Mouse (Mus musculus): ENCODE measurements around the gene Fblim1. TPM values are rescaled to one million over a fixed set of nuclear protein-coding genes. Genes with fewer than 3 reads are reported as not detected.

Gene Fblim1
- total and polyA plus RNA-seq, 3 experiments = 0.07 to 1.2 (median 0.17) TPM

DNA sequence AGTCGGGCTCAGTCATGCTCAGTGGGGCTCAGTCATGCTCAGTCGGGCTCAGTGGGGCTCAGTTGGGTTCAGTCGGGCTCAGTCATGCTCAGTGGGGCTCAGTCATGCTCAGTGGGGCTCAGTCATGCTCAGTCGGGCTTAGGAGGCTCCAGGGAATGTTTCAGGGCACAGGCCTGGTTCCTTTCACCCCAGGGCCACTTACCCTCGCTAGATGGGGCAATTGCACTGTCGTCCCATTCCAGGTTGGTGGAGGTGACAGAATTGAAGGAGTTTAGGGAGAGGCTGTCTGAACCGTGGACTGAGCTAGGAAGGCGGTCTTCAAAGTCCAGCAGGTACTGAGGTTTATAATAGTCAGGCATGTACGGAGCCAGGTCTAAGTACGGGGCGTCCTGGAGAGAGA, 33.6 kb upstream of the Fblim1 start:
- no peak for DNase-seq (ENCODE audit: extremely low read depth)
- no peak overlapping the region for H3K9ac ChIP-seq (ENCODE audit: insufficient read depth, low read depth)
- TF ChIP-seq ETS1 (conservative IDR thresholded peaks at IDR 0.05; ENCODE audit: low read depth, low read length) (no peak), NRF1 (IDR thresholded peaks at IDR 0.05; ENCODE audit: low read depth, low read length) (no peak), RAD21 (IDR thresholded peaks at IDR 0.05; ENCODE audit: low read depth, low read length) (peak; percentile 1), CTCF (conservative IDR thresholded peaks at IDR 0.05 in 1 of 2, IDR thresholded peaks at IDR 0.05 in 1 of 2; ENCODE audit: low read depth in 2 of 2, low read length in 2 of 2) (no peak)
- no peaks in the 10 kb centered on the region for H3K9me3 ChIP-seq (replicated peaks; ENCODE audit: low read length)
- H3K4me3 ChIP-seq (replicated peaks in 1 of 3; ENCODE audit: low read depth in 2 of 3, low read length in 2 of 3, poor library complexity in 1 of 3) = no peak overlapping the region
- in situ Hi-C loops (cut with MboI; ENCODE audit: low pct_ligation_motif_present, low pct_unique_long_range_greater_than_20kb, low sequenced_read_pairs) (no loop called here), dilution Hi-C loops (cut with MboI; ENCODE audit: extremely low pct_ligation_motif_present, extremely low pct_unique_long_range_greater_than_20kb, low sequenced_read_pairs) (no loop called here)
- no peaks in the 10 kb centered on the region for H3K27me3 ChIP-seq (replicated peaks)
- no peaks in the 10 kb centered on the region for H3K79me2 ChIP-seq (replicated peaks; ENCODE audit: control insufficient read depth, extremely low read depth, insufficient read depth, poor library complexity, severe bottlenecking)
- H3K4me1 ChIP-seq (ENCODE audit: control insufficient read depth in 1 of 2, insufficient read depth in 2 of 2) = peaks cover 0 to 9% of the 10 kb centered on the region in 2 experiments; a peak in 1 of 4 replicates
- H3K4me2 ChIP-seq (ENCODE audit: insufficient read depth, low read depth, poor library complexity, severe bottlenecking) = no peak overlapping the region
- no peak overlapping the region for H3K27ac ChIP-seq (ENCODE audit: insufficient read depth, low read depth)
- peaks cover 53 to 87% of the 10 kb centered on the region in 2 experiments for H3K36me3 ChIP-seq (replicated peaks in 1 of 2; ENCODE audit: control insufficient read depth in 1 of 2, insufficient read depth in 1 of 2, low read length in 1 of 2)

- Histone ChIP-seq H3K27me3 (replicated peaks) (no peaks in the 10 kb centered on the region), H3K4me3 (replicated peaks in 1 of 3; ENCODE audit: low read depth in 2 of 3, low read length in 2 of 3, poor library complexity in 1 of 3) (no peak overlapping the region), H3K79me2 (replicated peaks; ENCODE audit: control insufficient read depth, extremely low read depth, insufficient read depth, poor library complexity, severe bottlenecking) (no peaks in the 10 kb centered on the region), H3K4me2 (ENCODE audit: insufficient read depth, low read depth, poor library complexity, severe bottlenecking) (no peak overlapping the region), H3K4me1 (ENCODE audit: control insufficient read depth in 1 of 2, insufficient read depth in 2 of 2) (no peaks in the 10 kb centered on the region), H3K27ac (ENCODE audit: insufficient read depth, low read depth) (no peak overlapping the region), H3K9me3 (replicated peaks; ENCODE audit: low read length) (no peaks in the 10 kb centered on the region), H3K36me3 (replicated peaks in 1 of 2; ENCODE audit: control insufficient read depth in 1 of 2, insufficient read depth in 1 of 2, low read length in 1 of 2) (peaks cover 56 to 85% of the 10 kb centered on the region in 2 experiments), H3K9ac (ENCODE audit: insufficient read depth, low read depth) (no peak overlapping the region)
- TF ChIP-seq MXI1 (IDR thresholded peaks at IDR 0.05; ENCODE audit: low read depth, low read length) (no peak), GABPA (IDR thresholded peaks at IDR 0.05; ENCODE audit: insufficient replicate concordance, low read depth, low read length) (no peak), PAX5 (IDR thresholded peaks at IDR 0.05; ENCODE audit: low read length) (no peak), POLR2A (IDR thresholded peaks at IDR 0.05; ENCODE audit: low read depth, low read length) (no peak), ZKSCAN1 (IDR thresholded peaks at IDR 0.05; ENCODE audit: borderline replicate concordance, low read depth, low read length) (no peak), MAZ (IDR thresholded peaks at IDR 0.05; ENCODE audit: low read depth, low read length) (no peak), TBP (conservative IDR thresholded peaks at IDR 0.05; ENCODE audit: low read depth, low read length) (no peak), BHLHE40 (IDR thresholded peaks at IDR 0.05; ENCODE audit: low read depth, low read length) (no peak), JUND (conservative IDR thresholded peaks at IDR 0.05; ENCODE audit: low read depth, low read length) (no peak), IRF4 (IDR thresholded peaks at IDR 0.05; ENCODE audit: low read depth, low read length) (no peak), SIN3A (IDR thresholded peaks at IDR 0.05; ENCODE audit: low read length) (no peak), ELF1 (IDR thresholded peaks at IDR 0.05; ENCODE audit: low read depth, low read length) (no peak), RCOR1 (conservative IDR thresholded peaks at IDR 0.05; ENCODE audit: low read depth, low read length) (no peak)
- dilution Hi-C loops (cut with MboI; ENCODE audit: extremely low pct_ligation_motif_present, extremely low pct_unique_long_range_greater_than_20kb, low sequenced_read_pairs) = no loop called here
- in situ Hi-C loops (cut with MboI; ENCODE audit: low pct_ligation_motif_present, low pct_unique_long_range_greater_than_20kb, low sequenced_read_pairs) = no loop called here
- DNase-seq (ENCODE audit: extremely low read depth) = no peak
Observed at GRCm38 (mm10) chr4:141636693-141637092, 30.8 kb upstream of the Fblim1 start.
